Mouse (Mus musculus) lung, embryonic 16.5 days (tissue): ENCODE data around the gene Gsn. TPM values are rescaled to one million over a fixed set of nuclear protein-coding genes. Genes with fewer than 3 reads are reported as not detected.

Source experiments
- ATAC-seq: fragments of 200-750 bp; cut with Nextera tagmentation; 2 replicates; pipeline ENCODE4 v1.8.0; 2017; ENCODE audit warnings: low read depth, mild to moderate bottlenecking, moderate library complexity
- H3K27ac ChIP-seq: fragments of 300-500 bp; sonication (generic); 2 replicates; pipeline ENCODE4 v1.5.1; 2014; ENCODE audit warnings: mild to moderate bottlenecking, control low read depth, low read length
- H3K27me3 ChIP-seq: fragments of 300-500 bp; sonication (generic); 2 replicates; pipeline ENCODE4 v1.6.1; 2014; ENCODE audit warnings: low read depth, low read length, mixed read lengths; ENCODE audit not compliant: control insufficient read depth, insufficient read depth
- H3K36me3 ChIP-seq: fragments of 300-500 bp; sonication (generic); 2 replicates; pipeline ENCODE4 v1.6.1; 2014; ENCODE audit warnings: low read length; ENCODE audit not compliant: control insufficient read depth, insufficient read depth
- H3K4me1 ChIP-seq: fragments of 300-500 bp; sonication (generic); replicated peaks from 2 replicates; pipeline ENCODE4 v1.6.1; 2014; ENCODE audit warnings: low read length, mixed read lengths; ENCODE audit not compliant: control insufficient read depth, insufficient read depth
- H3K4me2 ChIP-seq: fragments of 300-500 bp; sonication (generic); 2 replicates; pipeline ENCODE4 v1.6.1; 2014; ENCODE audit warnings: low read depth, low read length, control low read depth
- H3K4me3 ChIP-seq: fragments of 300-500 bp; sonication (generic); 2 replicates; pipeline ENCODE4 v1.5.1; 2014; ENCODE audit warnings: mild to moderate bottlenecking, low read length, control low read depth
- H3K9ac ChIP-seq: fragments of 300-500 bp; sonication (generic); 2 replicates; pipeline ENCODE4 v1.6.1; 2014; ENCODE audit warnings: low read length, control low read depth
- H3K9me3 ChIP-seq: fragments of 300-500 bp; sonication (generic); 2 replicates; pipeline ENCODE4 v1.6.1; 2016; ENCODE audit warnings: low read length; ENCODE audit not compliant: control insufficient read depth
- WGBS: fragments of 180-500 bp; shearing (Covaris S2); extraction: QIAGEN DNeasy Blood & Tissue Kit; methylation state at CpG from one replicate; pipeline ENCODE4 v1.1.7; 2014; 5-methylcytosine and 5-hydroxymethylcytosine counted together
- polyA plus RNA-seq: library from polyadenylated mRNA; unstranded; fragments of >200 nt; fragmentation: Nextera tagmentation; extraction: Ambion mirVana; gene quantifications from 2 replicates; pipeline ENCODE4 v1.2.1, GENCODE M21; 2015

Gene Gsn
- polyA plus RNA-seq, 1 experiment from 2014 or later: 241 TPM

DNA sequence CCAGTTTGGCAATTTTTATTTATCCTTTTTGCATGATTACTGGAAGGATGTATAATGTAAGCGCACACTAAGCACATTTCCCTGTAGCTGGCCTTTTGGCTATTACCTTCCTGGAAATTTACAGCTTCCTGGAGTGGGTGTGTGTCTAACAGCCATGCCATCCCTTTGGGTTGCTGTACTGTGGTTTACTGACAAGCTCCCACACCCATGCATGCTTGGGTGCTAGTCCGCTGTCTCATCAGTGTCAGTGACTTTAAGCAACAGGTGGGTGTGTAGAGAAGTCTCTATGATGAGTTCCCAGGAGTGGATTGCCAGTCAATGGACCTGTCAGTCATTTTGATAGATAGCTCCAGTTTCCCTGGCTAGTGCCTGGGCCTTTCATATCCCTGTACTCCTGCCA is 43.3 kb downstream of the Gsn start:
- ATAC-seq: no peak
- Histone ChIP-seq H3K27ac (no peak overlapping the region), H3K9ac (no peak overlapping the region), H3K4me2 (no peak overlapping the region), H3K36me3 (no peaks in the 10 kb centered on the region; the same call in 1 of the 2 replicates), H3K4me1 (peaks cover 6% of the 10 kb centered on the region; the same call in 1 of the 2 replicates), H3K4me3 (no peak overlapping the region), H3K9me3 (no peaks in the 10 kb centered on the region), H3K27me3 (no peaks in the 10 kb centered on the region)
- 86% methylated on average over 2 of the region's 2 CpGs for WGBS

DNA sequence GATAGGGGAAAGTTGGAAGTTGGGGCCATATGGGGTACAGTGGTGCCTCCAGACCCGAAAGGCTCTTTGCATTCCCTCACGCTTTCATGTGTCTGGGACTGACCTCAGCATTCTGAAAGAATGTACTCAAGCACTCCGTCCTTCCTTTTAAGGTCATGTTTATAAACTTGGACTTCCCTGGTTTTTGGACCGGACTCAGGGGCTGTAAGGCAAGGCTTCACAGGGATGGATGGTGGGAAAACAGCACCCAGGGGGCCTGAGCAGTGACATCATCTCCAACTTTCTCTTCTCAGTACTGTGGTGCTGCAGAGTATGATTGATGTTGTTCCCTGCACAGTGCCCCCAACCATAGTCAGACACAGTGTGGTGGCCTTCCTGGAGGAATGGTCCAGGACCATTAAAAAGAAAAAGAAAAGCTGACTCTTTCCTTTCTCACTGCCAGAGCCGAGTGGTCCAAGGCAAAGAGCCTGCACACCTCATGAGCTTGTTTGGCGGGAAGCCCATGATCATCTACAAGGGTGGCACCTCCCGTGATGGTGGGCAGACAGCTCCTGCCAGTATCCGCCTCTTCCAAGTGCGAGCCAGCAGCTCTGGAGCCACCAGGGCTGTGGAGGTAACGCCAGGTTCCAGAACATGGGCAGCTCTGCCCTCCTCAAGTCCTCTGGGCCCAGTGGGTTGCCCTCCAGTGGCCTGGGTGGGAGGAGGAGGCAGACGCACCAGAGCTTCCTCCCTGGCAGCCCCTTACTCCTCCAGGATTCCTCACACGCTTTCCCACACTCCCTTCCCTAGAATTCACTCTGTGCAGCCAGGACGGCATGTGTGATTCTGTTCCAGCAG is 46.1 kb downstream of the Gsn start:
- WGBS: 46% methylated on average over 13 of the region's 13 CpGs
- H3K27me3 ChIP-seq: no peaks in the 10 kb centered on the region
- ATAC-seq: peak; percentile 74
- H3K4me1 ChIP-seq: peaks cover 6% of the 10 kb centered on the region; the same call in 1 of the 2 replicates
- no peak overlapping the region for H3K4me3 ChIP-seq
- no peak overlapping the region; the same call in 1 of the 2 replicates for H3K9ac ChIP-seq
- no peaks in the 10 kb centered on the region for H3K9me3 ChIP-seq
- H3K36me3 ChIP-seq: no peaks in the 10 kb centered on the region
- H3K4me2 ChIP-seq: no peak overlapping the region
- peak overlapping the region; percentile 58 for H3K27ac ChIP-seq

DNA sequence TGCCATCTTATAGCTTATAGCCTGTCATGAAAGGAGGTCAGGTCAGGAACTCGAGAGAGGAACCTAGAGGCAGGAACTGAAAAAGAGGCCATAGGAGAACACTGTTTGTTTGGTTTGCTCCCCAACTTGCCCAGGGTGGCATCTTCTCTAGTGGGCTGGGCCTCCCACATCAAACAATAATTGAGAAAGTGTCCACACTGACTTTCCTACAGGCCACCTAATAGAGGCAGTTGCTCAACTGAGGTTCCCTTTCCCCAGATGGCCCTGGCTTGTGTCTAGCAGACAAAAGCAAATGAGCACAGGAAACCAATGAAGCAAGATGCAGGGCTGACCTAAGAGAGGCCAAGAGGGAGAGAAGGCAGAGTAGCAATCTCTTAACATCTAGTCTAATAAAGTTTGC is 52.0 kb downstream of the Gsn start:
- H3K27me3 ChIP-seq: no peaks in the 10 kb centered on the region
- H3K4me1 ChIP-seq: no peaks in the 10 kb centered on the region
- no peaks in the 10 kb centered on the region for H3K36me3 ChIP-seq
- H3K9me3 ChIP-seq: no peaks in the 10 kb centered on the region
- no peak overlapping the region for H3K27ac ChIP-seq
- no peak for ATAC-seq
- H3K4me2 ChIP-seq: no peak overlapping the region
- WGBS: 32% methylated on average over 1 of the region's 1 CpGs
- no peak overlapping the region for H3K4me3 ChIP-seq
- no peak overlapping the region for H3K9ac ChIP-seq

DNA sequence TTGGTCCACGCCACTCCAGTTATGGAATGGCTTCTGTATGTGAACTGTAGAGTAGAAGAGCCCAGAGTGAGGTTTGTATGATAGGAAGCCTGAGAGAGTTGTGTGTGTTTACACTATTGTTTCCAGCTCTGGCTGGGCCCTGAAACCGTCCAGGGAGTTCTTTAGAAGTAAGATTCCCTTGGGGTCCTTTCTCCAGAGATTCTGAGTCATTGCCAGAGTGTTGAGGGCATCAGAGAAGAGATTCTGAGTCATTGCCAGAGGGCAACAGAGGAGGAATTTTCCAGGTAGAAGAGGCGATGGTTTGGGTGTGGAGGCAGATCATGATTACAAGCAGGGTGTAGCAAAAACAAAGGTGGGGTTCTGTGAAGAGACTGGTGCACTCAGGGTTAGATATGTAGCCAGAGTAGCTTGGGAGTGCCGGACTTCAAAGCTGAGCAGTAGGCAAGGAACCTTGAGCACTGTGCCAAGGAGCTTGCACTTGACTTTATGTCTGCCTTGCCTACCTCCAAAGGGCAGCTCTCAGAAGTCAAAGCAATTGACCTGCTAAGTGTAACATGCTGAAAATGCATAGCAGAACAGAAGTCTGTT is 53.8 kb downstream of the Gsn start:
- Histone ChIP-seq H3K4me3 (no peak overlapping the region), H3K4me1 (no peaks in the 10 kb centered on the region), H3K9me3 (no peaks in the 10 kb centered on the region), H3K4me2 (no peak overlapping the region), H3K27me3 (no peaks in the 10 kb centered on the region), H3K9ac (no peak overlapping the region), H3K27ac (no peak overlapping the region), H3K36me3 (no peaks in the 10 kb centered on the region)
- no peak for ATAC-seq
- WGBS: 81% methylated on average over 4 of the region's 4 CpGs

DNA sequence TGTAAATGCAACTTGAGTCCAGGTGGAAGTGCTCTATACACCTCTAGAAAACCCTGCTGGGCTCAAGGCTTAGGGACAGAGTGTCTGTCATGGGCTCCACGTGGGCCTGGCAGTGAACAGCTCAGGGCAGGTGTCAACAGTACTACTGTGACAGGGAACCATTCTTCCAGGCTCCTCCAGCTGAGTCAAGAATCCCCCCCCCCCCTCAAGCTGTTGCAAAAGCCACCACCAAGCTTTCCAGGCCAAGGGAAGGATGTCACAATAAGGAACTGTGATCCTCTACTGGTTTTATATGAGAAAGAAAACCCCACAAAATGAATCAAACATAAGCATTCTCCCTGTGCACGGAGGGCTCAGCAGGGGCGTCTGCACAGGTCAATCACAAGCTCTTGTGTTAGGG is 58.1 kb downstream of the Gsn start:
- H3K4me3 ChIP-seq: no peak overlapping the region
- no peak overlapping the region for H3K4me2 ChIP-seq
- no peaks in the 10 kb centered on the region for H3K4me1 ChIP-seq
- H3K9ac ChIP-seq: no peak overlapping the region
- 38% methylated on average over 3 of the region's 3 CpGs for WGBS
- H3K27me3 ChIP-seq: no peaks in the 10 kb centered on the region
- H3K27ac ChIP-seq: no peak overlapping the region
- no peaks in the 10 kb centered on the region for H3K36me3 ChIP-seq
- H3K9me3 ChIP-seq: no peaks in the 10 kb centered on the region
- no peak for ATAC-seq

DNA sequence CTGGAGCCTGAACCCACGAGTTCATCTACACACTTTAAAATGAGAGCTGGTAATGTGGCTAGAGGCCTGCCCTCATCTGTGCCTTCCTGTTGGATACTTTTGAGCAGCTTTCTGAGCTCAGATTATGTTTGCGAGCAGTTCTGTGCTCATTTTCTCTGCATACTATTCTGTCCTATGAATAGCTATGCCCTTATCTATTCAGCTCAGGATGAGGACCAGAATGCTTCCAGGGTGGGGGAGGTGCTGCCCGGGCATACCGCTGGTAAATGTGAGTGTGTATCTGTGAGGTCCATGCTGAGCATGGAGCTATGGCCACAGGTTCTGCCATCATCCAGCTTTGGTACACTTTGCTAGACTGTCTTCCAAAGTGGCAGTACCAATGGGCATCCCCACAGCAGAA is 61.4 kb downstream of the Gsn start:
- H3K27ac ChIP-seq: no peak overlapping the region
- ATAC-seq: no peak
- H3K9me3 ChIP-seq: no peaks in the 10 kb centered on the region
- peaks cover 5% of the 10 kb centered on the region; the same call in 1 of the 2 replicates for H3K36me3 ChIP-seq
- no peak overlapping the region for H3K4me3 ChIP-seq
- H3K4me1 ChIP-seq: peaks cover 3% of the 10 kb centered on the region
- no peak overlapping the region for H3K4me2 ChIP-seq
- no peaks in the 10 kb centered on the region for H3K27me3 ChIP-seq
- 73% methylated on average over 4 of the region's 4 CpGs for WGBS
- no peak overlapping the region for H3K9ac ChIP-seq

DNA sequence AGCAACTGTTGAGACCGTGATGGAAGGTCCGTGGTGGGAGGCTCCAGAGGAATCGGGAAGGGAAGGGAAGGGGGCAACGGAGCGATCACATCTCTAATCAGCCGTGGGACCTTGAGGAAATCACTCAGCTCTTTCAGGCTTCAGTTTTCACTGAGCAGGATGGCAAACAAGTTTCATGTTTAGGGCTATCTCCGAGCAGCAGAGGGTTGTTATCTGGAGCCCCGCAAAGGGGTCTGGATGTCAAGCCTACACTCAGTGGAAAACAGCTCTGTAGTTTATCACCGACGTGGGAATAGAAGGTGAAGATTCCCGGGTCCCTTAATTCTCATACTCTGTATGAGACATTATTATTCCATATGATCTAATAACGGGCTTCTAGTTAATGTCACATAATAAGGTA is 62.2 kb downstream of the Gsn start:
- H3K27ac ChIP-seq: no peak overlapping the region
- H3K9me3 ChIP-seq: no peaks in the 10 kb centered on the region
- no peak overlapping the region for H3K4me3 ChIP-seq
- 85% methylated on average over 12 of the region's 12 CpGs for WGBS
- H3K36me3 ChIP-seq: peaks cover 5% of the 10 kb centered on the region; the same call in 1 of the 2 replicates
- H3K4me2 ChIP-seq: no peak overlapping the region
- ATAC-seq: no peak
- peaks cover 10% of the 10 kb centered on the region for H3K4me1 ChIP-seq
- H3K27me3 ChIP-seq: no peaks in the 10 kb centered on the region
- H3K9ac ChIP-seq: no peak overlapping the region

DNA sequence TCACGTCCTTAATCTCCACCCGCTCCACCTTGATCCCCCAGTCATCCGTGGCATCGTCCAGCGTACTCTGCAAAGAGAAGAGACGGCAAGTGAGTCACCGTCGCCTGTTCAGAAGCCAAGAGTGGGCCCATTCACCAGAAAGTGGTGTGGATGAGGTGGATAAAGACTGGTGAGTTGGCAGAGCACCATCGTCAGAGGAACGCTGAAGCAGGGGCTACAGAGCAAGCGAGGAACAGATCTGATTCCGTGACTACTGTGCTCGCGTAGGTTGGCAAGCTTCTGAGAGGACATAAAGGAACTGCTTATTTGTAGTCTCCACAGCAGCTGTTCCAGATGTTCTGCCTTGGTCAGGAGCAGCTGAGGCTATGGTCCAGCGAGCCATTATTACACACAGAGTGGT is 64.2 kb downstream of the Gsn start:
- Histone ChIP-seq H3K27ac (no peak overlapping the region), H3K4me1 (peaks cover 11% of the 10 kb centered on the region), H3K36me3 (peaks cover 5% of the 10 kb centered on the region; the same call in 1 of the 2 replicates), H3K9me3 (no peaks in the 10 kb centered on the region), H3K4me2 (no peak overlapping the region), H3K4me3 (no peak overlapping the region), H3K27me3 (no peaks in the 10 kb centered on the region), H3K9ac (no peak overlapping the region)
- no peak for ATAC-seq
- 90% methylated on average over 15 of the region's 15 CpGs for WGBS

DNA sequence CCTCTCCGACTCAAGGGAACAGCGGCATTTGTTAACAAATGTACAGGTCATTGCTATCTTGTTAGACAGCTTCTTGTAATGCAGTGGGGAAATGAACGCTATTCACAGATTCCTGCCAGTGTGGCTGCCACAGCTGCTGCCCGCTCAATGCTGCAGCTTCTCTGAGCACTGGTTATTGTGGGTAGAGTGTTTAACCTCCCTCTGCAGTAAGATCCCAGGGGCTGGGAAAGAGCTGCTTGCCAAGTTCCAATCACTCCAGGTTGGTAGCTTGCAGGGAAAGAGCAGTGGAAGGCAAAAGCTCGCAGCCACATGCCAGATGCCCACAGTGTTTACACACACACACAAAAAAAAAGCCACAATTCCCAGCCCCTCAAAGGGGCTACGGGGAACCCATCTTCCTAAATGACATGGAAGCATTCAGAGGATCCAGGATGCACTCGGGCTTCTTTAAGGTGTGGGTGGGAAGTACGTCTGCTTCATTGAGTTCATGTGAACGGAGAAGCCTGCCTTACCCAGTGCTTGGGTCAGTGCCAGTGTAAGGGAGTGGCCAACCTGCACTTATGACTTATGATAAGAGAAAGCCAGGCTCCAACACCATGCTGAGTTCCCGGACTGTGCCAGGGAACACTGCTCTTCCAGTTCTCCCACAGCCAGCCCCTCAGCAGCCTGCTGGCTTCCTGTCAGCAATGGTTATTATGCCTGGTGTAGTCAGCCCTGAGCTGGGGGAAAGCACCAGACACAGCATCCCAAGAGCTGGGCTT is 66.4 kb downstream of the Gsn start:
- Histone ChIP-seq H3K27ac (peak overlapping the region; percentile 68), H3K4me1 (peaks cover 20% of the 10 kb centered on the region), H3K9ac (no peak overlapping the region), H3K36me3 (peaks cover 5% of the 10 kb centered on the region; the same call in 1 of the 2 replicates), H3K4me2 (peak overlapping the region; percentile 28; the same call in 1 of the 2 replicates), H3K9me3 (no peaks in the 10 kb centered on the region), H3K4me3 (no peak overlapping the region), H3K27me3 (no peaks in the 10 kb centered on the region)
- WGBS: 44% methylated on average over 10 of the region's 10 CpGs
- peak; percentile 92 for ATAC-seq
